Mouse (Mus musculus) limb, embryonic 10.5 days (tissue): ENCODE measurements at regions not wholly inside any gene's neighbourhood (a gene's known extent, or its start where the extent isn't known, plus 50 kb on each side); places are given as distances from the start of the nearest gene placed in this dataset.

ENCODE experiments used
- DNase-seq: peaks from one replicate; pipeline ENCODE4 v3.0.0-alpha.2; 2017; ENCODE audit warnings: low spot score
- H3K27ac ChIP-seq: fragments of 300-500 bp; sonication (generic); 2 replicates; pipeline ENCODE4 v1.5.1; 2016; ENCODE audit warnings: mild to moderate bottlenecking
- H3K27me3 ChIP-seq: fragments of 300-500 bp; sonication (generic); 2 replicates; pipeline ENCODE4 v1.6.1; 2016; ENCODE audit warnings: low read depth, mild to moderate bottlenecking; ENCODE audit not compliant: poor library complexity, severe bottlenecking
- H3K36me3 ChIP-seq: fragments of 300-500 bp; sonication (generic); 2 replicates; pipeline ENCODE4 v1.6.1; 2016; ENCODE audit warnings: mild to moderate bottlenecking, moderate library complexity
- H3K4me1 ChIP-seq: fragments of 300-500 bp; sonication (generic); 2 replicates; pipeline ENCODE4 v1.6.1; 2016
- H3K4me3 ChIP-seq: fragments of 300-500 bp; sonication (generic); 2 replicates; pipeline ENCODE4 v1.5.1; 2016; ENCODE audit warnings: mild to moderate bottlenecking, moderate library complexity
- H3K9me3 ChIP-seq: fragments of 300-500 bp; sonication (generic); replicated peaks from 2 replicates; pipeline ENCODE4 v1.6.1; 2016; ENCODE audit warnings: mild to moderate bottlenecking
- WGBS: fragments of 180-500 bp; shearing (Covaris S2); methylation state at CpG from one replicate; pipeline ENCODE4 v1.1.7; 2016; 5-methylcytosine and 5-hydroxymethylcytosine counted together

- no peak overlapping the region for H3K4me3 ChIP-seq
- H3K9me3 ChIP-seq = no peaks in the 10 kb centered on the region
- H3K27me3 ChIP-seq = no peaks in the 10 kb centered on the region
- 91% methylated on average over 4 of the region's 4 CpGs for WGBS
- no peak for DNase-seq
- no peak overlapping the region for H3K27ac ChIP-seq
- H3K4me1 ChIP-seq = no peaks in the 10 kb centered on the region
- no peaks in the 10 kb centered on the region for H3K36me3 ChIP-seq
Measured at GRCm38 (mm10) chr8:103534971-103535370, 566.5 kb upstream of the Cdh5 start.

DNA sequence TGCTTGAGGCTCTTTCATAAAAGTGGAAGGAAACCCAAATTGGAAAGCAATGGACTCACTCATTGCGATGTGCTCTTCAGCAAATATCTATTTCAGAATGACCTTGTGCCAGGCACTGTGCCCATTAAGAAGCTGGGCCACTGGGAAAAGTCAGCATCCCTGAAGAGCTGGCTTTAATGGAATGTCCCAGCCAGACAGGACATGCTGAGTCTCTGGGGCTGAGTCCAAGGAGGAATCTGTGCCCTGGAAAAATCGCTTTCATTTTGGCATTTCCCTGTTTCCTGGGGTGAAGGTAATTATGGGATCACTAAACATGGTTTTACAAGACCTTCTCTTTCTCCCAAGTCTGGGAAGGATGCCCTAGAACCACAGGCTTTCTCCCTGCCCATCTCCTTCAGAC lies 564.6 kb upstream of the Cdh5 start:
- H3K27me3 ChIP-seq = no peaks in the 10 kb centered on the region
- no peaks in the 10 kb centered on the region for H3K36me3 ChIP-seq
- H3K27ac ChIP-seq = no peak overlapping the region
- H3K4me3 ChIP-seq = no peak overlapping the region
- no peaks in the 10 kb centered on the region for H3K9me3 ChIP-seq
- no peaks in the 10 kb centered on the region for H3K4me1 ChIP-seq
- WGBS = 80% methylated on average over 2 of the region's 2 CpGs
- no peak for DNase-seq

DNA sequence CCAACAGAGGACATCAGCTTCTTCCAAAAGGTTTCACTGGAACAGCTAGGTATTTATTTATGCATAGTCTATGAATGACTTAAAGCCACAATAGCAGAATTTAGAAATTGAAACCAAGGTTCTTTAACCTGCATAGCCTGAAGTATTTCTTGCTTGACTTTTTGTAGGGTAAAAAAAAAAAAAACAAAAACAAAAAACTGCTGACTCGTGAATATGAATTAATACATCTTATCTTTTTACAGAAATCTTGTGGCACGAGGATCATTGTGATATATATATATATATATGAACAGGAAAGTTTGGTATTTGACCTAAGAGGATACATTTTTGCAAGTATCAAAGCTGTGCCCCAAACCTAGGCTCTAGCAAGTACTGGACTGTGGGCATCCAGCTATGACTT lies 559.5 kb upstream of the Cdh5 start:
- DNase-seq = no peak
- Histone ChIP-seq H3K4me3 (no peak overlapping the region), H3K36me3 (no peaks in the 10 kb centered on the region), H3K9me3 (no peaks in the 10 kb centered on the region), H3K27me3 (no peaks in the 10 kb centered on the region), H3K4me1 (no peaks in the 10 kb centered on the region), H3K27ac (no peak overlapping the region)
- WGBS = 82% methylated on average over 2 of the region's 2 CpGs

DNA sequence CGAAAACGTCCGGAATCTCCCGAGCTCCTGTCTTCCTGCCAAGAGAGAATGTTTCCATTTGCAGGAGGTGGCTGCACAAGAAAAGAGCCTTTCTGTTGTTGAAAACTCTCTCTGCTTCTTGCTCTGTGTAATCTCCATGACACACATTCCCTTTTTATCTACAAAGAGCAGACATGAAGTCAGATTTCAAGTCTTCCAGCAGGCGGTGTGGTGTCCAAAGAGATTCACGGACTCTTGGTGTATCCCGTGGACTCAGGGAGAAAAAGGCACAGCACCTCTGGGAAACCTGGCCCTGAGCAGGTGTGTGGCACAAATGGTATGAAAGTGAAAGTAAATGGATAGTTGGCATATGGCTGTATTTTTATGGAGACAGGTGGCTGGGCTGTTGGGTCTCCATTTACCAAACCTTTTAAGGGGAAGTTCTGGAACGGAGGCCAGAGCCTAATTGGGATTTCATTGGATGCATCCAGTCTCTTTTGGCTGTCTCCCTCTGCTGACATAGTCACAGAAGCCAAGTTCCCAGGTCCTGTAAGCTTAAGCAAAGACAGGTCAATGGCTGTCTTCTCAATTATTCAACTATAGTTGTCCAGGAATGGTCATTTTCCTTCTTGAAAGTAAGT lies 549.4 kb upstream of the Cdh5 start:
- H3K9me3 ChIP-seq = no peaks in the 10 kb centered on the region
- no peaks in the 10 kb centered on the region for H3K36me3 ChIP-seq
- H3K27ac ChIP-seq = no peak overlapping the region
- H3K4me3 ChIP-seq = no peak overlapping the region
- no peaks in the 10 kb centered on the region for H3K27me3 ChIP-seq
- DNase-seq = no peak
- H3K4me1 ChIP-seq = no peaks in the 10 kb centered on the region
- 94% methylated on average over 8 of the region's 8 CpGs for WGBS

GRCm38 (mm10) chr8:103561606-103562005 lies 539.8 kb upstream of the Cdh5 start:
- H3K27me3 ChIP-seq = no peaks in the 10 kb centered on the region
- no peak overlapping the region for H3K4me3 ChIP-seq
- WGBS = 85% methylated on average over 2 of the region's 2 CpGs
- no peaks in the 10 kb centered on the region for H3K4me1 ChIP-seq
- no peaks in the 10 kb centered on the region for H3K36me3 ChIP-seq
- H3K9me3 ChIP-seq = no peaks in the 10 kb centered on the region
- H3K27ac ChIP-seq = no peak overlapping the region
- DNase-seq = no peak

- WGBS = 86% methylated on average over 11 of the region's 11 CpGs
- H3K4me1 ChIP-seq = no peaks in the 10 kb centered on the region
Measured at GRCm38 (mm10) chr8:103570864-103571425, 530.5 kb upstream of the Cdh5 start.

GRCm38 (mm10) chr8:103577147-103577546 lies 524.3 kb upstream of the Cdh5 start:
- H3K4me1 ChIP-seq = peaks cover 3% of the 10 kb centered on the region
- H3K9me3 ChIP-seq = no peaks in the 10 kb centered on the region
- H3K36me3 ChIP-seq = no peaks in the 10 kb centered on the region
- WGBS = 98% methylated on average over 3 of the region's 3 CpGs
- H3K27ac ChIP-seq = no peak overlapping the region
- no peaks in the 10 kb centered on the region for H3K27me3 ChIP-seq
- no peak for DNase-seq
- no peak overlapping the region for H3K4me3 ChIP-seq

More at GRCm38 (mm10) chr8:103570864-103571425, 530.5 kb upstream of the Cdh5 start:
- Histone ChIP-seq H3K27ac (no peak overlapping the region), H3K4me3 (no peak overlapping the region), H3K9me3 (no peaks in the 10 kb centered on the region), H3K36me3 (no peaks in the 10 kb centered on the region), H3K27me3 (no peaks in the 10 kb centered on the region)
- DNase-seq = no peak

GRCm38 (mm10) chr8:103578006-103578405 lies 523.4 kb upstream of the Cdh5 start:
- no peaks in the 10 kb centered on the region for H3K9me3 ChIP-seq
- no peaks in the 10 kb centered on the region for H3K36me3 ChIP-seq
- WGBS = 90% methylated on average over 6 of the region's 6 CpGs
- H3K4me1 ChIP-seq = peaks cover 12% of the 10 kb centered on the region
- H3K27ac ChIP-seq = no peak overlapping the region
- no peak overlapping the region for H3K4me3 ChIP-seq
- no peak for DNase-seq
- no peaks in the 10 kb centered on the region for H3K27me3 ChIP-seq

DNA sequence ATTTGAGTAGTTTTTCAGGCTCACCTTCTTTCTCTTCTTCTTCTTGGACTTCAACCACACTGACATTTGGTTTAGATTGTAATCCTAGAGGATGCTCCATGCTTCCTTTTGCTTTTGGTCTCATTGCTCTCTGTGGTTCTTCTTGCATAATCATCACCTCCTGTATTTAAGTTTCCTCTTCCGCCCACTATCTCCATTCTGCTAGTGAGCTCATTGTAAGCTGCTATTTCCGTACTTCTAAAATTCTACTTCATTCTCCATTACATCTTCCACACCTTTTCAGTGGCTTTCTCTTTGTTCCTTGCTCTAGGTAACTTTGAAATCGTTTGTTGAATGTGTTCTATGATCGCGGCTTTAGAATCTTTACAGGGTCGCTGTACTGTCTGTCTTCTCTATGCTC lies 493.1 kb upstream of the Cdh5 start:
- Histone ChIP-seq H3K27me3 (no peaks in the 10 kb centered on the region), H3K27ac (no peak overlapping the region), H3K36me3 (no peaks in the 10 kb centered on the region), H3K4me1 (no peaks in the 10 kb centered on the region), H3K4me3 (no peak overlapping the region), H3K9me3 (no peaks in the 10 kb centered on the region)
- WGBS = 94% methylated on average over 6 of the region's 6 CpGs
- DNase-seq = no peak

GRCm38 (mm10) chr8:103623781-103624434 lies 477.5 kb upstream of the Cdh5 start:
- H3K27me3 ChIP-seq = no peaks in the 10 kb centered on the region
- no peaks in the 10 kb centered on the region for H3K36me3 ChIP-seq
- 57% methylated on average over 3 of the region's 3 CpGs for WGBS
- H3K27ac ChIP-seq = no peak overlapping the region
- no peak overlapping the region for H3K4me3 ChIP-seq
- no peaks in the 10 kb centered on the region for H3K9me3 ChIP-seq
- H3K4me1 ChIP-seq = peaks cover 4% of the 10 kb centered on the region; the same call in 1 of the 2 replicates
- no peak for DNase-seq

GRCm38 (mm10) chr8:103625166-103625890 lies 476.1 kb upstream of the Cdh5 start:
- Histone ChIP-seq H3K36me3 (no peaks in the 10 kb centered on the region), H3K27ac (no peak overlapping the region), H3K4me1 (peaks cover 4% of the 10 kb centered on the region; the same call in 1 of the 2 replicates), H3K4me3 (no peak overlapping the region), H3K27me3 (no peaks in the 10 kb centered on the region), H3K9me3 (no peaks in the 10 kb centered on the region)
- DNase-seq = no peak
- 88% methylated on average over 7 of the region's 7 CpGs for WGBS

DNA sequence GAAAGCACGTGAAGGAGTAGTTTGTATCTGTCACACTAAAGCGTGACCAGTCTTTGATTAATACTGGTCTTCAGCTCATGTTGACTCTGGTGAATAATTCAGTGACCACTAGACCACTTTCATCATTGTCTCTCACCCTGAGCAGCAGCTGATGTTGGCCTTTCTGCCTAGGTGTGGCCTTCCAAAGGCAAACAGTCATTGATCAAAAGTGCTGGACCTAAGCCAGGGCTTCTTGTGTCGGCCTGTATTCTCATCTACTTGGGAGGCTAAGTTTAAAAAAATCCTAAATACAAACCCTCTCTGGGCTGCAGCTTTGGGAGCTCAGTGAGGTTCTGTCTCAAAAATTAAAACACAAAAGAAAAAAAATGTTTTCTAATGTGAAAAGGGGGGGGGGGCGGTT lies 475.0 kb upstream of the Cdh5 start:
- Histone ChIP-seq H3K4me3 (no peak overlapping the region), H3K9me3 (no peaks in the 10 kb centered on the region), H3K27me3 (no peaks in the 10 kb centered on the region), H3K36me3 (no peaks in the 10 kb centered on the region), H3K4me1 (peaks cover 4% of the 10 kb centered on the region; the same call in 1 of the 2 replicates), H3K27ac (no peak overlapping the region)
- WGBS = 75% methylated on average over 4 of the region's 4 CpGs
- DNase-seq = no peak

DNA sequence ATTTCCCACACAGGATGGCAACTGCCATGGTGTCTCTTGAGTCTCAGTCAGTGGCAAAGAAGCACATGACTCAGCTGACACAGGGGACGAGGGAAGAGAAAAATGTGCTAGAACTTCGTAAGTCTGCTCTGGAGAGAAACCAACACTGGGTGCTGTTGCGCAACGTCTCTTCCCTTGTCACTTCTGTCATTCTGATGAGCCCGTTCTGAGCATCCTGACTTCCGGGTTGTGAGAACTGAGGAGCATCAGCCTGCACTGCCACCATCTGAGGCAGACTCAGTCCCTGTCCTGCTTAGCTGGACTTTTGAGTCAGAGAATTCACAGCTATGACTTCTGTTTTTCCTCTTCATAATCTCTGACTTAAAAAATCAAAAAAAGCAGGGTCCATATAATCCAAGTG lies 468.9 kb upstream of the Cdh5 start:
- H3K27ac ChIP-seq = no peak overlapping the region
- DNase-seq = no peak
- no peaks in the 10 kb centered on the region for H3K9me3 ChIP-seq
- no peaks in the 10 kb centered on the region for H3K36me3 ChIP-seq
- H3K27me3 ChIP-seq = no peaks in the 10 kb centered on the region
- no peak overlapping the region for H3K4me3 ChIP-seq
- H3K4me1 ChIP-seq = peaks cover 17% of the 10 kb centered on the region
- WGBS = 85% methylated on average over 6 of the region's 6 CpGs
